Mouse (Mus musculus) G1E-ER4 (cell line): Measurements from ENCODE around the gene Sowaha. TPM values are rescaled to one million over a fixed set of nuclear protein-coding genes. Genes with fewer than 3 reads are reported as not detected.
A peak's percentile ranks its signal among the peaks of the same experiment; 100 is the strongest.

Experiments used
- GATA1 ChIP-seq: IDR thresholded peaks from one replicate; pipeline ENCODE4 v1.8.0; 2012; ENCODE audit warnings: low read length, inconsistent platforms
- polyA plus RNA-seq: library from polyadenylated mRNA; stranded (reverse); fragments of >175 nt; gene quantifications from 2 replicates; pipeline ENCODE4 v1.2.3, GENCODE M21; 2012

Gene Sowaha
- polyA plus RNA-seq, result 12.6 and 15.6 TPM in 2 replicates

DNA sequence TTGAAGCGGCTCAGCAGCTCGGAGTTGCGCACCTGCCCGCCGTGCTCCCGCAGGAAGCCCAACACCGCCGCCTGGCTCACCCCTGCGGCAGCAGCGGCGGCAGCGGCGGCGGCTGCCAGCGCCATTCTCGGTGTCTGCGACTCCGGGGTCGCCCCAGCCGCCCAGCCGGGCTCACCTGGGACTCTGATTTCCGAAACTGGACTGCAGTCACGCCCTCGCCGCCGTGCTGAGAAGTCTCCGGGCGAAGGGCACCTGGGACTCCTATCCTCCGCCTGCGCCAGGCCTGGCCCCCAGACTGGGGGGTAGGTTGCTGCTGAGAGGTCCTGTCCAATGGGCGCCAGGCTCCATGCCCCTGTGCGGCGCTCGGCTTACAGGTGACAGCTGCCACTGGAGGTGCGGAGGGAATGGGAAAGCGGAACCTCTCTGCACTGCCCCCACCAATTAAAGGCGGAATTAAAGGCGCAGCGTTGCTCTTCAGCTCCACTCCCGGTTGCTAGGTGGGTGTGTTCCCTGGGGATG lies at the start of gene Sowaha, which contains the start of gene Gm9945:
TSS of gene Sowaha (minus strand) at position 492 of the 519 bp plus-strand sequence.
TSS of gene Gm9945 (plus strand) at position 384 of the 519 bp plus-strand sequence.
- no peak for TF ChIP-seq GATA1

DNA sequence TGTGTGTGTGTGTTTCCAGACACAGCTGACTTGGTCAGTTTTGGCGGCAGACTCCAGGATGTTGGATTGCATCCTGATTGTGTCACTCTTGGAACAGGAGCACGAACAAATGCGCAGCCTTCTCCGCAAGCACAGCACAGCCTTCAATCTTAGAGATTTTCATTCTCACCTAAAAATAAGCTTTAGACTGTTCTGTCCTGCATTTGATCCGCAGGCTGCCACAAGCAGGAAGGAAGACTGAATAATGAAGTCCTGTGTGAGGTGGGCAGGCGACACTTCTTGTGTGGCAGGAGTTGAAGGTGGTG lies 49.1 kb upstream of the Sowaha start:
- TF ChIP-seq GATA1, result no peak

DNA sequence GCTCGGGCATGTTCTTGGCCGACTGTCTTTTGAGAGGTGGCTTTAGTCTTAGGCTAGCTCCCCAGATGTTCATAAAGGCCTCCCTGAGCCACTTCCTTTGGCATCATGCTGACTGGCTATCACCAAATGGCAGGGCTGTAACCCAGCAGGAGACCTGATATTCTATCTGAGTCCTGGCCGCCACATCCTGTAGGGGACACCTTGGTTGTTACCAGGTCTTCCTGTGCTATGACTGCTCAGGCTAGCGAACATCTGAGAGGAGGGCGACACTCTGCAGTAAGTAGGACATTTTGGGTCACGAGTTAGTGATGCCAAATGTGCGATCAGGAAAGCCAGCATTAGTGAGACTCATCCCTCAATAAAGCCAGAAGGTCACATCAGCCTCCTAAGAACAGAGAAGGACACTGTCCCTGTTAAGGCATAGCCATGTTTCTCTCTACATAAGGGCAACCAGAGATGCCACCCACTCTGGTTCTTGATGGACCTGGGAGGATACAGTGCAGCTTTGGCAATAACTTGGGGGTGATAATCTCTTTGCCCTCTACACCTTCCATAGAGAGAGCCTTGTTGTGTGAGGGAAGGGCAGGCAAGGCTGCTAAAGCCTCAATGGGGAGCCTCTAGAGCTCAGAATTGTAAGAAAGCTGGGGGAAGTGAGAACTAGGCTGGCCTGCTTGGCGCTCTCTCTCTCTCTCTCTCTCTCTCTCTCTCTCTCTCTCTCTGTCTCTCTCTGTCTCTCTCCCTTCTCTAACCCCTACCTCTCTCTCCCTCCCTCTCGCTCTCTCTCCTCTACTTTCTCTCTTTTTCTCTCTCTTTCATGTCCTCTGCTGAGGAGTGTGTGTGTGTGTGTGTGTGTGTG lies 48.6 kb upstream of the Sowaha start:
- TF ChIP-seq GATA1, result no peak

DNA sequence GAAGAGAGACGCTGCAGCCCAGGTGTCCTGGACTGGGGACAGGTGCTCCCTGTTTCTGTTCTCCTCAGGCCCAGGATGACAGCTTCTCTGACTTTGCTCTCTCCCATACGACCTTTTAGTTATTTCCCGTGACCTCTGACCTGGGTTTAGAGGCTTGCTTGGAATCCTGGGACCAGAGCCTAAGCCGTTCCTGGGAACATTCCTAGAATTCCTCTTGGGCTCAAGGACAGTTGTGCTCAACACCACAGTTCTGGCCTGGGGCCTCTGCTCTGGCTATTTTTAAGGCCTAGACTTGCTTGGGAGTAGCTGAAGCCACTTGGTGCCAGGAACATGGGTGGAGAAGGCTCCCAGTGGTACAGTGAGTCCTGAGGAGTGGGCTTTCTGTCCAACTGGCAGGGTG lies 45.4 kb upstream of the Sowaha start:
- no peak for TF ChIP-seq GATA1

DNA sequence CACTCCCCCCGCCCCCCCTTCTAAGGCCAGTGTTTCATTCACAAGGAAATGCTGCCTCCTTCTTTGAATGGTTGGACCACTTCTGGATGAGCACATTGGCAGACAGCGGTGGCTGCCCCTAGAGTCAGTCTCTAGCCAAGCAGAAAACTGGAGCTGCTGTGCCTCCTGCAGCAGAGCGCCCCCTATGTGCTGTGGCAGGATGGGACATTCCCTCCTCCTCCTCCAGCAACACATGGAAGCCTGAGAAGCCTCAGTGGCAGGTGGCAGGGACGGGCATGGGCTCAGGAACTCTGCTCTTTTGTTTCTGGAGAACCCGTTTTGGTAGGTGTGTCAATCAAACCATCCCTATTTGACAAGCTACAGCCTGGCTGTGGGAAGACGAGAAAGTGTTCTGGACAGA lies 44.8 kb upstream of the Sowaha start:
- no peak for TF ChIP-seq GATA1

DNA sequence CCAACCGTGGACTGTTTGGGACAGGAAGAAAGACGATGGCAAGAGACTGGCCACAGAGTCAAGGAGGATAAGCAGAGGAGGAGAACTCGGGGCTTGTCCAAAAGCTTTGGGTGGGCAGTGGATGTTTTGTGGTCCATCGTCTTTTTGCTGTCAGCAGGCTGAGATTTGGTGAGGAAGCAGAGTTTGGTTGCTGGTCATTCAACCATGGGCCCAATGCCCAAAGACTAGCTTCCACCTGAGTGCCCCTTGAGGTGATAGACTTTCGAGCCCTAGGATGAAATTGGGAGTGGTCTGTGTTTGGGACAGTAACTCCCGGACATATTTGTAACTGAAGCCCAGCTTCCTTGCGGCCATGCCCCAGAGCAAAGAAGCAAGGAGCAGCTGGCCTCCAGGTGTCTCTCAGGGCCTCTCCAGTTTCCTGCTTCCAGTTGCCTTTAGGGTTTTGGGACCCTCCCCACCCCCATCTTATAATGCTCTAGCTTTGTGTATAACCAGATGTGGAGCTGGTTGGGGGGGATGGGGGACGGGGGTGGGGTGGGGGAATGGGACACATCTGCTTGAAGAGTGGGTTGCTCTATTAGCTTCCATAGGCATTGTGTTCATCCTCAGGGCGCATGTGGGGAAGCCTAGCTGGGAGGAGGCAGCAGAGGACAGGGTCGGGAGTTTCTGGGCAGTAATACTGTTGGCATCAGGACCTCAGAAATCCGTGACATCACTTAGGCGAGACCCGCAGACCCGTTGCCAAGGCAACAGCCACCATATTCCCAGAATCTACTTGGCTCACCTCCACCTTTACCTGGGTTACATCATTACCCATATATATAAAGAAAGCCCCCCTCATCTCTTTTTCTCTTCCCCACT lies 43.7 kb upstream of the Sowaha start:
- no peak for TF ChIP-seq GATA1

DNA sequence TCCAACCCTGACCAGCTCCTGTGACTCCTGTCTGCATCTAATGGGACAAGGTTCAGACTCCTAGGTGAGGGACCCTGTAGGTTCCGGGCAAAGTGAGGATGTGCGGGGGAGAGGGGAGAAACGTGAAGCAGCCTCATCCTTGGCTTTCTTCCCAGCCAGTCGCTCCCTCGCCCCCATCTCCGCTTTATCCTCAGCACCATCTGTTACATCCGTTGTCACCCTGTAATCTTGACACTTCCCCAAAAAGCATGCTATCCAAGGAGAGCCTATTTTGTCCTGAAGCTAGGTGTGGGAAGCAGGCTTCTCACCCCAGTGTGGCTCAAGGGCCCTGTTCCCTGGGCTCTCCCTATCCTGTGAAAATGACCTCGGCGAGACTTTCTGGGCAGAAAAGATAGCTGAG lies 42.9 kb upstream of the Sowaha start:
- no peak for TF ChIP-seq GATA1

DNA sequence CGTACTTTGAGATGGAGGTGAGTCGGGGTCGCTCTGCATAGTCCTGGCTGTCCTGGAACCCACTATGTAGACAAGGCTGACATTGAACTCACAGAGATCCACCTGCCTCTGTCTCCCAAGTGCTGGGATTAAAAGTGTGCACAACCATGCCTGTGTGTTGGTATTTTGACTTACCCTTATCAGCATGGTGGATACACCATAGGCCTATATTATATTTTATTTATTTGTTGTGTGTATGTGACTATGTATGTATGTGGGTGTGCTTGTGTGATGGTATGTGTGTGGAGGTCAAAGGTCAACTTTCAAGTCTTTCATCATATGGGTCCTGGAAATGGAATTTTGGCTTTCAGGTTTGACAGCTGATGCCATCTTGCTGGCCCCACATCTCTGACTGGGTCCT lies 42.3 kb upstream of the Sowaha start:
- no peak for TF ChIP-seq GATA1

DNA sequence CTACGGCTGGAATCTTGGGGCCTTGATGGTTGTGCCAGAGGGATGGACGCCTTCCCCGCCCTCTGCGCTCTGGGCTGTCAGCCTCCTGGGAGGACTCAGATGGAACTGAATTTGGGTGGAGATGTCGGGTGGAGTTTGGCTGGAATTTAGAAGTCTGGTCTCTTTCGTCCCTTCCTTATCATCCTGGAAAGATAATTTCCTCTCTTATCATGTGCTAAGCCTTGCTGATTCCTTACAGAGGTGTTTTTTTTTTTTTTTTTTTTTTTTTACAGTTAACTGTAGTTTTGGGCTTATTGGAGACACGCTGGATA lies 41.7 kb upstream of the Sowaha start:
- no peak for TF ChIP-seq GATA1

DNA sequence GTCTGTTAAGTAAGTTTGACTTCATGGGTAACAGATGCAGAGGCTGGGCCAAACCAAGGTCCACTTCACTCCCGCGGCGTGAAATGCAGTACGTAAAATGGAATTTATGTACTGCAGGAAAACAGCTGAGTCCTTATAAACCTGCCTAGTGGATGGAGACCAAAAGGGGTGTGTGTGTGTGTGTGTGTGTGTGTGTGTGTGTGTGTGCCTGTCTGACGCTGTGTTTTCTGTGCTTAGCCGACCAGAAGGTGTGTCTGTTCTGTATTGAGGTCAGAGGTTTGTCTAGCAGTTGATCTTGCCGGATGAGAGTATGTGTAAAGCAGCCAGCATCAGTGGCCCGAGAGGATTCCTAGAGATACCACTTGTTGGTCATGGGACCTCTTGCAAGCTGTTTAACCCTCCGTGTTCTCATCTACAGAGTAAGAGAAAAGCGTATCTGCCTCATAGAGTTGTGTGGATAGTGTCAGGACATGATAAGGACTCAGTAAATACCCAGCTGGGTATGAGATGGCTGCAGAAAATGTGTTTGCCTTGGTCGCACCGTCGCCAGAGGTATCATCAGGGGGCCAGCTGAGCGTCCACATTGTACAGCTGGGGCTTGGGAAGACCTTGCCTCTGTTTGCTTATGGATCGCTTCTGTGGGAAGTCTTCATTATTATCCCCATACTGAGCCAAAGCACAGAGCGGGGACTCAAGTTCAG lies 41.2 kb upstream of the Sowaha start:
- TF ChIP-seq GATA1, result peak; percentile 52

DNA sequence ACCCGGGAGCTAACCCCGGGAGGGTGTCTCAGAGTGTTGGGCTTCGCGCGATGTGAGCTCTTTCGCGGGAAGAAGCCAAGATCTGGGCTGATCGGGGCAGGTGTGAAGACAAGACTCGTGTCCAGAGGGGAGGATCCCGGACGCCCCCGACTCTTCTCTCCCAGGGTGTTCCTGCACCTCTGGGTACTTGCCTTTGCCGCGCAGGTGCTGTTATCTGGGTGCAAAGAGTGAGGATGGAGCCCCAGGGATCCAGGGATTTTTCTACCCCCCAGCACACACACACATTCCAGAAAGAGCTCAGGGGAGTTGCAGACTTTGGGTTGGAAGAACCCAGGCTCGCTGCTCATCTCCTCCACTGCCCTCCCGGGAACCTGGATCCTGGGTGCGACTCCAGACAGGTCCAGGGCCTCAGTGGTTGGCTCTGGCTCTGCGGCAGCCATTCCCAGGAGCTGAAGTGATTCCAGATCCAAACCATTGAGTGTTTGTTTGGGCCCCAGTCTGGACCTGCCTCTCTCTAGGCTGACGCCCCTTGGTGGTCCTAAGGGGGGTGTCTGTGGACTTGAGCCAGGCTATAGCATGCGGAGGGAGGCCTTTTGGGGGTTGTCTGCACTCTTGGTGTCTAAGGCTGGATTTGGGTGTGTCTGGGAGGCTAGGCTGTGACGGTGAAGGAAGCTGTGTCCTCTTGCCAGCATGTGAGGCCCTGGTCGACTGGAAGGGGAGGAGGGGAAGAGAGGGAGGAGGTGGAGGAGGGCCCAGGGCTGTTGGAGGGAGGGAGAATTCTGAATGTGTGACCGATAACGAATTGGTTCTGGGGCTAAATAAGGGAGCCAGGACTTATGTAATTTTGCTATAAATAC lies 40.3 kb upstream of the Sowaha start:
- no peak for TF ChIP-seq GATA1

DNA sequence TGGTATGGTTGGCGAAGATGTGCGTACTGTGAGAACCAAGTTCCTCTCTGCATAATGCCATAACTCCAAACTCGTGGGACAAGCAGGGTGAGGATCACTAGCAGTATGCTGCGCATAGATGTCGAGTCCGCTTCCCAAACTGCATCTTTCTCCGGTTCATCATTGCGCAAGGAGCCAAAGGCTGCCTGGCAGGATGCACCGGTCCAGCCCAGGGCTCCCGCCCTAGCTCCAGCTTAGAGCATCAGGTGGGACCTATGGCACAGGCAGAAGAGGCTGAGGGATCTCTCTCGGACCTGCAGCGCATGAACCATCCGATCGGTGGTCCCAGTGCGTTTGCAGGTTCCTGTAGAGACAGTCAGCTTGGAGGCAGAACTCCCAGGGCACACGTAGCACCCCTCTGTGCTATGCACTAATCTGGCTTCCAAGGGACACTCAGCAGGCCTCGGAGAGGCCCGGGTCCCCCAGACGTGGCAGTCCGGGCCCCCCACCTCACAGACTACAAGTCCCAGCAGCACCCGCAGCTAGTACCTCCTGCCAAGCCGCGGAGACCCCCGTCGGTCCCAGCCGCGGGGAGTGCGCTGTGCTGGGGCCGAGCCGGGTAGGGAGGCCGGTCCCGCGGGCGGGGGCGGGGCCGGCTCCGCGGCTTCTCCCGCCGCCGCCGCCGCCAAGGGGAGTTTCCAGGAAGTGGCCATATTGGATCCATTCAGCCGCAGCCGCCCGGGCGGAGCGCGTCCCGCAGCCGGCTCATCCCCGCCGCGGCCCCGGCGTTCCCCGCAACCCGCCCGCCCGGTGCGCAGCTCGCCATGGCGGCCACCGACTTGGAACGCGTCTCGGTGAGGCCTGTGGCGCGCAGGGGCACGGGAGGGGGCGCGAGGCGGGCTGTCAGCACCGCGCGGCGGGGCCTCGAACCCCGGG lies 39.4 kb upstream of the Sowaha start, which contains the start of gene Sept8:
TSS of gene Sept8 (plus strand) at position 51 of the 915 bp plus-strand sequence.
- TF ChIP-seq GATA1, result no peak

DNA sequence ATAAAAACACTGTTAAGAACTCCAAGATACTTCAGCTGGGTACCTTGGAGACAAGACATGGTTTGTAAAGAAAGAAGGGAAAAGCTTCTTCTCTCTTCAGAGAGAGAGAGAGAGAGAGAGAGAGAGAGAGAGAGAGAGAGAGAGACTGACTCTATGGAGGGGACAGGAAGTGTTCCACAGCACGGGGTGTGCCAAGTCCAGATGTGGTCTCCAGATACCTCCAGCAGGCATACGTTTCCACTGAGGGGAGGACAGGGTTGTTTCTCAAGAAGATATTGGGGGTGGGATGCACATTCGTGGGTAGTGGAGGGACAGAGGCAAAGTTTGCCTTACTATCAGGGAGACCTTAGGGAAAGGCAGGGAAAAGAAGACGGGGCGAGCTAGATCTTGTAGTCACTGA lies 38.7 kb upstream of the Sowaha start:
- no peak for TF ChIP-seq GATA1
